Mouse (Mus musculus) C2C12 (cell line): ENCODE results near the gene Zfand3. TPM values are rescaled to one million over a fixed set of nuclear protein-coding genes. Genes with fewer than 3 reads are reported as not detected.

Source experiments
- H3K27me3 ChIP-seq: one replicate; pipeline ENCODE4 v1.6.1; 2011; ENCODE audit not compliant: control insufficient read depth, insufficient read depth, insufficient read length
- H3K36me3 ChIP-seq: one replicate; pipeline ENCODE4 v1.6.1; 2011; ENCODE audit not compliant: control insufficient read depth, insufficient read depth
- H3K4me3 ChIP-seq: one replicate; pipeline ENCODE4 v1.5.1; 2011; ENCODE audit warnings: mild to moderate bottlenecking, control low read depth; ENCODE audit not compliant: poor library complexity, insufficient read depth, severe bottlenecking
- H3K79me2 ChIP-seq: one replicate; pipeline ENCODE4 v1.6.1; 2011; ENCODE audit not compliant: control insufficient read depth, insufficient read depth
- H3K79me3 ChIP-seq: one replicate; pipeline ENCODE4 v1.6.1; 2011; ENCODE audit warnings: low read depth, control low read depth
- H3ac ChIP-seq: one replicate; pipeline ENCODE3; 2011; ENCODE audit warnings: low read depth; ENCODE audit not compliant: control insufficient read depth, insufficient read length
- CEBPB ChIP-seq: IDR thresholded peaks from one replicate; pipeline ENCODE4 v1.6.1; 2011; ENCODE audit warnings: low read depth, mild to moderate bottlenecking, control low read depth, moderate library complexity
- CTCF ChIP-seq: IDR thresholded peaks from one replicate; pipeline ENCODE4 v1.5.1; 2011; ENCODE audit not compliant: control insufficient read depth, insufficient read depth, insufficient read length
- FOSL1 ChIP-seq: IDR thresholded peaks from one replicate; pipeline ENCODE4 v1.8.0; 2011; ENCODE audit warnings: mild to moderate bottlenecking, low read length; ENCODE audit not compliant: poor library complexity, insufficient read depth, severe bottlenecking
- MAX ChIP-seq: IDR thresholded peaks from one replicate; pipeline ENCODE4 v1.6.1; 2011; ENCODE audit warnings: mild to moderate bottlenecking, control low read depth
- MYOD1 ChIP-seq: IDR thresholded peaks from one replicate; pipeline ENCODE4 v1.6.1; 2011; ENCODE audit warnings: low read depth; ENCODE audit not compliant: control insufficient read depth, insufficient read length
- MYOG ChIP-seq: IDR thresholded peaks from one replicate; pipeline ENCODE4 v1.6.1; 2011; ENCODE audit not compliant: control insufficient read depth, insufficient read length; ENCODE audit errors: extremely low read depth
- USF1 ChIP-seq: IDR thresholded peaks from one replicate; pipeline ENCODE4 v1.6.1; 2011; ENCODE audit warnings: low read depth, mild to moderate bottlenecking, control low read depth, moderate library complexity
- polyA plus RNA-seq: library from polyadenylated mRNA; unstranded; fragments of >200 nt; fragmentation: generic; extraction: Trizol; gene quantifications from one replicate; pipeline ENCODE4 v1.2.1, GENCODE M21; 2012; ENCODE audit warnings: missing spikeins

Gene Zfand3
- polyA plus RNA-seq, 1 experiment, result 78.6 TPM

DNA sequence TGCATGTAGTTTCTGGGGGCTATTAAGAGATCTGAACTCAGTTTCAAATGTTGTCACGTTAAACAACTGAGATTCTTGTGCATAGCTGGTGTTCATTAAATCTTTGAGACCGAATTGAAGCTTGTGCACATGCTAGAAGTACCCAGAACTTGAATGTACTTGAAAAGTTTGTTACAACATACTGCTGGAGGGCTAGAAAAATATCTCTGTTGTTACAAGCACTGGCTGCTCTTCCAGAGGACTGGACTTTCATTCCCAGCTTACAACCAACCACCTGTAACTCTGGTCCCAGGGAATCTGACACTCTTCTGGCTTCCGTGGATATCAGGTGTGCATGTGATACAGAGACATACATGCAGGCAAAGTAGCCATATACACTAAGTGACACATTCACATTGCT lies 65.2 kb downstream of the Zfand3 start:
- H3K79me3 ChIP-seq, result peaks cover 29% of the 10 kb centered on the region
- H3ac ChIP-seq, result no peak overlapping the region
- H3K36me3 ChIP-seq, result peaks cover 13% of the 10 kb centered on the region
- H3K79me2 ChIP-seq, result peaks cover 94% of the 10 kb centered on the region
- TF ChIP-seq MYOG (no peak), MAX (no peak), USF1 (no peak)
- no peak overlapping the region for H3K4me3 ChIP-seq
- no peaks in the 10 kb centered on the region for H3K27me3 ChIP-seq

DNA sequence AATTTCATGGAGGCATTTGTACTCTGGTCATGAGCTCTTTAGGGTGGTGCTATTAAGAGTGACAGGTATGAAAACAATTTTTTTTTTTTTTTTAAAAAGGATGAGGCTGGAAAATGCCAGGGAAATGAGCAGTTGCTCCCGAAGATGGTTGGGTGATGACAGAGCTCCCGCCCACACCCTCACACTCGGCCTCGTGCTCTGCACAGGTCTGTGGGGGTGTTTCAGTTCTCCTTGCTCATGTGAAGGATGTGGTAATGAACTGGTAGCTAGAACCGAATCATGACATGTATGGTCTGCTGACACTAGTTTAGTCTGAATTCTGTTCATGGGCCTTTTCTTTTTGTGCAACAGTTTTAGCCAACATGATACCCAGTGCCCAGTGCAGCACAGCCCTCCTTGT lies 66.1 kb downstream of the Zfand3 start:
- no peak for TF ChIP-seq USF1
- TF ChIP-seq MYOD1, result no peak
- TF ChIP-seq CTCF, result no peak
- no peak for TF ChIP-seq MYOG
- no peak for TF ChIP-seq FOSL1
- TF ChIP-seq MAX, result no peak
- no peak for TF ChIP-seq CEBPB
- Histone ChIP-seq H3K27me3 (no peaks in the 10 kb centered on the region), H3ac (no peak overlapping the region), H3K4me3 (no peak overlapping the region), H3K36me3 (peaks cover 13% of the 10 kb centered on the region), H3K79me3 (peaks cover 29% of the 10 kb centered on the region), H3K79me2 (peaks cover 92% of the 10 kb centered on the region)

DNA sequence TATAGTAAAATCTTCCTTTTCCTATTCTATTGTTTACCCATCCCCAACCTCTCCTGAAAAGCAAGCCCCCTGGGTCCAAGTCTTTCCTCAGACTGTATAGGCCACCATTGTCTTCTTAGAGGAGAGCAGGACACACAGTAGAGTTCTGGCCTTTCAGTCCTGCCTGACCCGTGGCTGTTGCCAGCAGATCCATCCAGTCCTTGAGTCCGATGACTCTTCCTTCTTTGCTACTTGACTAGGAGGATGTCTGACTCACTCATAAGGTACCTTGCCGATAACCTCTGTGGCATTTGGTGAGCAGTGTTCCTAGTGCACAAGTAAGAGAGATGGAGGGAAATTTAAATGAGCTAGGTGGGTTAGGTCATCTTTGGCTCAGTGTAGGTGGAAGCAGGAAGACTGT lies 68.1 kb downstream of the Zfand3 start:
- Histone ChIP-seq H3ac (no peak overlapping the region), H3K79me3 (peaks cover 27% of the 10 kb centered on the region), H3K27me3 (no peaks in the 10 kb centered on the region), H3K4me3 (no peak overlapping the region), H3K36me3 (peaks cover 13% of the 10 kb centered on the region), H3K79me2 (peaks cover 88% of the 10 kb centered on the region)
- no peak for TF ChIP-seq MAX
- TF ChIP-seq MYOG, result no peak
- TF ChIP-seq USF1, result no peak
- no peak for TF ChIP-seq CTCF
- no peak for TF ChIP-seq CEBPB
- TF ChIP-seq FOSL1, result no peak
- TF ChIP-seq MYOD1, result no peak

DNA sequence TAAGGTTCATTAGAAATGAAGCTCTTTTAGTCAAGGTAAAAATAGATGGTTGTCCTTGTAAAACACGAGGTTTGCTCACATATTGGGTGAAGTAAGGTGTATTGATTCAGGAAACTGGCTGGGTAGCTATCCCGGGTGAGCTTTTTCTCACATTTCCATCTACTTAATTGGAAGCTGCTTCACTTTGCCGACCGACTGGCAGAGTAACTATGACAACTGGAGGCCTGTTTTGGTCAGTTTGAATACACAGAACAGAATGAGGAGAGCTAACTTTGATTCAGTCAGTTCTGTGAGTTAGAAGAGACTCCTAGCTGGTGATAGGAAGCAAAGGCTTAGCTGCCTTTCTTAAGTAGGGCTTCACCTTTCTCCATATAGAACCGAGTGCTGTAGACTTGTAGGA lies 71.4 kb downstream of the Zfand3 start:
- Histone ChIP-seq H3K27me3 (no peaks in the 10 kb centered on the region), H3ac (no peak overlapping the region), H3K79me2 (peaks cover 83% of the 10 kb centered on the region), H3K36me3 (peaks cover 4% of the 10 kb centered on the region), H3K79me3 (peaks cover 33% of the 10 kb centered on the region), H3K4me3 (no peak overlapping the region)
- TF ChIP-seq MAX, result no peak
- no peak for TF ChIP-seq CEBPB
- no peak for TF ChIP-seq FOSL1
- TF ChIP-seq MYOD1, result no peak
- no peak for TF ChIP-seq MYOG
- no peak for TF ChIP-seq USF1
- no peak for TF ChIP-seq CTCF

DNA sequence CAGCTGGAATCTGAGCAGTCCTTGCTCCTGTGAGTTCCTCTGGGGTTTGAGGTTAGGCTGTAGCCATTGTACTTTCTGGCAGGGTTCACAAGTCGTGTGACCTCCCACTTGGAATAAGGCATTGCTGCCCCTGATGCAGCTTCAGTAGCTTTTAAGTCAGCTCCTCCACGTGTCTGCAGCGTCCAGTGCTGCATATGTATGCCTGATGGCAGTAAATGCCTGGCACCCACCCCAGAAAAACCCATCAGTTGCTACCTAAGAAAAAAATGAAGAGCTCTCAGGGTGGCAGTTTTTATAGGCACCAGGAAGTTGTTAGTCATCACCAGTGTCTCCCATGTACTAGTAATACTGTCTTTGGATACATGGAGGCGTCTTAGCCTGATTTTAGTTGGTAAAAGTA lies 79.5 kb downstream of the Zfand3 start:
- TF ChIP-seq CEBPB (no peak), USF1 (peak; percentile 55), MYOD1 (no peak), MYOG (no peak), FOSL1 (no peak), MAX (peak; percentile 94), CTCF (no peak)
- no peaks in the 10 kb centered on the region for H3K36me3 ChIP-seq
- no peak overlapping the region for H3ac ChIP-seq
- H3K79me2 ChIP-seq, result peaks cover 82% of the 10 kb centered on the region
- no peaks in the 10 kb centered on the region for H3K27me3 ChIP-seq
- H3K79me3 ChIP-seq, result peaks cover 37% of the 10 kb centered on the region
- H3K4me3 ChIP-seq, result no peak overlapping the region

DNA sequence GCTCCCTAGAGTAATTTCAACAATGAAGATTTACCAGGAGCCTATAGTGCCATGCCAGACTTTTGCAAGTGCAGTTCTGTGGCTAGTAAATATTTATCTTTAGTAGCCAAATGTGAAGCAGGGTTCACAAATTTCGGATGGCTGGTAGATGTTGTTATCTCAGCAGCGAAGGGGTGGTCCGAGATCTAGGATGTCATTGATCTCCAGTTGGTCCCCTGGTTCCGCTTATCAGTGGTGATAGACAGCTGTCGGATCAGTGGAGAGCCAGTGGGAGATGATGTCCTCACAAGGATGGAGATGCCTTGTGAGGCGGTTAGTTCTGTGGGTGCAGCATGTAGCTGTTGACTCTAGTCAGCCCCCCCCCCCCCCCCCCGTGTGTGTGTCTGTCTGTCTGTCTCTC lies 82.2 kb downstream of the Zfand3 start:
- H3K27me3 ChIP-seq, result no peaks in the 10 kb centered on the region
- peaks cover 36% of the 10 kb centered on the region for H3K79me3 ChIP-seq
- H3K36me3 ChIP-seq, result no peaks in the 10 kb centered on the region
- TF ChIP-seq CTCF, result no peak
- TF ChIP-seq USF1, result no peak
- no peak for TF ChIP-seq FOSL1
- TF ChIP-seq MYOD1, result no peak
- no peak for TF ChIP-seq CEBPB
- H3K4me3 ChIP-seq, result no peak overlapping the region
- H3K79me2 ChIP-seq, result peaks cover 75% of the 10 kb centered on the region
- H3ac ChIP-seq, result no peak overlapping the region

DNA sequence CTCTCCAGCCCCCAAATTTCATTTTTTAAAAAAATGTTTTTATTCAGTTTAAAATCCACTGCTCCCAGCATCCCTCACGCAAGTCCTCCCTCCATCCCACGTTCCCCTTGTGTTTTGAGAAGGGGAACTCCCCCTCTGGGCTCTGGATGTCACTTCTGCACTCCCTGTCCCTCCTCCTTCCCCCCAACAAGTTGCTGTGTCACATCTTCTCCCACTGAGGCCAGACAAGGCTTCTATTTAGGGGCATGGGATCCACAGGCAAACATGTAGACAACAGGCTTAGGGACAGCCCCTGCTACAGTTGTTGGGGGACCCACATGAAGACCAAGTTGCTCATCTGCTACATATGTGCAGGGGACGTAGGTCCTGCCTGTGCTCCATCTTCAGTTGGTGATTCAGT lies 83.9 kb downstream of the Zfand3 start:
- Histone ChIP-seq H3K36me3 (peaks cover 5% of the 10 kb centered on the region), H3K79me2 (peaks cover 82% of the 10 kb centered on the region), H3K79me3 (peaks cover 46% of the 10 kb centered on the region), H3K27me3 (no peaks in the 10 kb centered on the region), H3ac (no peak overlapping the region), H3K4me3 (no peak overlapping the region)
- TF ChIP-seq CEBPB (no peak), MYOD1 (no peak), FOSL1 (no peak), USF1 (no peak)
